Comparison of ENCODE assay signal across 8 mouse cellular contexts in the genomic region with DNA sequence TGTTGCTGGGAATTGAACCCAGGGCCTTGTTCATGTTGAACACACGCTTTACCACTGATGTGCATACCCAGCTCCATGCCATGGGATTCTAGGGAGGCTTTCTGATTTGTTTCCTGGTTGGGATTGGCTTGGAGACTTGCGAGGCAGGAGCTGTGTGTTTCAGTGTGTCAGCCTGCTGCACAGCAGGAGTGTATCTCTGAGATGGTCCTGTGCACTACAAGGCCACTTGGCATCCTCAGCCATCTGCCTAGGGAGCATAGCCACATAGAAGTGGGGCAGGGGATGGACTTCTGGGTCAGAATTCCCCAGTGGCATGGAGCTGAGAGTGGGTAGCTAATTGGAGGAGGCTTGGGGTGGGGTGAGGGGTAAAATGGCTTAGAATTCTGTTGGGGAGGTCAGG.
DNase-seq lines count a peak whose midpoint lies in the region; ATAC-seq lines count a peak whose summit lies in the region.

No protein-coding gene starts in this region.

- H3K4me3 ChIP-seq in hindbrain, embryonic 10.5 days, result no peak overlapping the region
- no peak overlapping the region for H3K4me3 ChIP-seq in hindbrain, embryonic 11.5 days (ENCODE audit: low read depth, low read length)
- H3K4me3 ChIP-seq in intestine, embryonic 16.5 days (ENCODE audit: low read length), result no peak overlapping the region

- H3K27ac ChIP-seq in hindbrain, embryonic 10.5 days, result peak overlapping the region; percentile 86
- no peak overlapping the region for H3K27ac ChIP-seq in hindbrain, embryonic 11.5 days (ENCODE audit: low read depth, low read length)
- H3K27ac ChIP-seq in intestine, embryonic 16.5 days (ENCODE audit: low read length), result peak overlapping the region; percentile 88

- H3K36me3 ChIP-seq in hindbrain, embryonic 10.5 days, result no peaks in the 10 kb centered on the region
- no peaks in the 10 kb centered on the region for H3K36me3 ChIP-seq in hindbrain, embryonic 11.5 days (ENCODE audit: control insufficient read depth, insufficient read depth, low read length)
- no peaks in the 10 kb centered on the region for H3K36me3 ChIP-seq in intestine, embryonic 16.5 days (ENCODE audit: control insufficient read depth, insufficient read depth, low read length)

- H3K4me1 ChIP-seq in hindbrain, embryonic 10.5 days (replicated peaks), result peaks cover 66% of the 10 kb centered on the region
- peaks cover 17% of the 10 kb centered on the region for H3K4me1 ChIP-seq in hindbrain, embryonic 11.5 days (replicated peaks; ENCODE audit: control insufficient read depth, insufficient read depth, low read length)
- peaks cover 38% of the 10 kb centered on the region for H3K4me1 ChIP-seq in intestine, embryonic 16.5 days (ENCODE audit: control insufficient read depth, insufficient read depth, low read length)

- 76% methylated on average over 2 of the region's 2 CpGs for WGBS in hindbrain, embryonic 10.5 days
- 86% methylated on average over 2 of the region's 2 CpGs for WGBS in hindbrain, embryonic 11.5 days
- 84% methylated on average over 2 of the region's 2 CpGs for WGBS in intestine, embryonic 16.5 days

- no peak overlapping the region for H3K4me2 ChIP-seq in hindbrain, embryonic 11.5 days (replicated peaks; ENCODE audit: low read depth, low read length)
- no peak overlapping the region for H3K4me2 ChIP-seq in intestine, embryonic 16.5 days (ENCODE audit: low read depth, low read length)

- H3K27me3 ChIP-seq in hindbrain, embryonic 10.5 days (ENCODE audit: insufficient read depth, poor library complexity, severe bottlenecking), result 0 out of 2 replicates have a peak, but pooled peaks cover 5% of the 10 kb centered on the region
- H3K27me3 ChIP-seq in hindbrain, embryonic 11.5 days (ENCODE audit: control insufficient read depth, insufficient read depth, low read length), result no peaks in the 10 kb centered on the region
- no peaks in the 10 kb centered on the region for H3K27me3 ChIP-seq in intestine, embryonic 16.5 days (replicated peaks; ENCODE audit: control insufficient read depth, insufficient read depth, low read length)

- no peak for ATAC-seq in hindbrain, embryonic 11.5 days (ENCODE audit: low FRiP score)
- ATAC-seq in intestine, embryonic 16.5 days, result no peak

- no peaks in the 10 kb centered on the region for H3K9me3 ChIP-seq in hindbrain, embryonic 10.5 days
- H3K9me3 ChIP-seq in hindbrain, embryonic 11.5 days (ENCODE audit: control insufficient read depth, low read length), result no peaks in the 10 kb centered on the region
- no peaks in the 10 kb centered on the region for H3K9me3 ChIP-seq in intestine, embryonic 16.5 days (ENCODE audit: control insufficient read depth, low read length)

- no peak for DNase-seq in hindbrain, embryonic 10.5 days (ENCODE audit: low spot score)
- DNase-seq in hindbrain, embryonic 11.5 days (ENCODE audit: low spot score), result no peak
- DNase-seq in brain, adult 2 months (ENCODE audit: low read depth, low spot score), result peak; percentile 19
- DNase-seq in cerebellum, postnatal 36 days, result peak; percentile 29 to 33
- DNase-seq in frontal cortex, postnatal 36 days (ENCODE audit: low spot score in 2 of 2), result no peak
- no peak for DNase-seq in left cerebral cortex, postnatal 14 days (ENCODE audit: low spot score in 2 of 2)
- DNase-seq in ovary, postnatal 10 days (ENCODE audit: low spot score), result no peak

- intact Hi-C loops in left cerebral cortex, postnatal 14 days (cut with DNase I), result no loop called here

- H3K9ac ChIP-seq in hindbrain, embryonic 11.5 days (ENCODE audit: low read depth, low read length), result no peak overlapping the region
- H3K9ac ChIP-seq in intestine, embryonic 16.5 days (ENCODE audit: low read depth, low read length), result peak overlapping the region; percentile 42; the same call in 1 of the 2 replicates

Comparison
In these comparisons a context has a peak if more than half of its experiments do, and no peak if none do; other contexts are left out.
1. DNase-seq: peak in brain, adult 2 months (single experiment) and cerebellum, postnatal 36 days (2 of 2); none in hindbrain, embryonic 10.5 days (single experiment), hindbrain, embryonic 11.5 days (single experiment), frontal cortex, postnatal 36 days (0 of 2), left cerebral cortex, postnatal 14 days (0 of 2) and ovary, postnatal 10 days (single experiment).